Mouse (Mus musculus) gonadal fat pad, adult 2 months (tissue): ENCODE measurements around the gene Naa40. TPM values are rescaled to one million over a fixed set of nuclear protein-coding genes. Genes with fewer than 3 reads are reported as not detected.

ENCODE experiments used
- DNase-seq: peaks from one replicate; pipeline ENCODE4 v3.0.0-alpha.2; 2012; ENCODE audit warnings: low read depth
- polyA plus RNA-seq: library from polyadenylated mRNA; depleted of rRNA; stranded (reverse); fragments of >200 nt; gene quantifications from 2 replicates; pipeline ENCODE4 v1.2.3, GENCODE M21; 2012

The Naa40 gene
- polyA plus RNA-seq, 1 experiment: 29.7 TPM

GRCm38 (mm10) chr19:7214484-7214883 is 26.5 kb downstream of the Naa40 start:
- no peak for DNase-seq

DNA sequence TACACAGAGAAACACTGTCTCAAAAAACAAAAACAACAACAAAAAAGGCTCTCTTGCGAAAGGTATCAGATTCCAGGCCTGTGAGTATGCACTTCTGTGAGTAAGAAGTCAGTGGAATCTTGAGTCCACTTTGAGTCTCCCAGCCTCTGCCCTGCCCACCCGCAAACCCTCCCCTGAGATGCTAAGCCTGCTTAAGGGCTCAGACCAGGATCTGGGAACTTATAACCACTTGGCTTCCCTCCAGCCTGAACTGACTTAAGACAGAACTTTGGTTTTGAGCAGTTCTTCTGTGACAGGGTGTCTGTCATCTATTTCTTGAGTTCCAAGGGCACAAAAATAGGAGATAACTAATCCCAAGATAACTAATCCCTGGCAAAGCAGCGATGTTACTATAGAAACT is 28.0 kb downstream of the Naa40 start:
- DNase-seq: no peak

GRCm38 (mm10) chr19:7212216-7212615 is 28.8 kb downstream of the Naa40 start:
- DNase-seq: no peak

- no peak for DNase-seq
These were observed 30.9 kb downstream of the Naa40 start for GRCm38 (mm10) chr19:7209907-7210646.

- DNase-seq: no peak
These were observed 34.9 kb downstream of the Naa40 start, which contains the start of gene Otub1 for GRCm38 (mm10) chr19:7205753-7206736. Gene Otub1 (minus strand): TSS chr19:7206316.

- no peak for DNase-seq
These were observed 35.7 kb downstream of the Naa40 start for GRCm38 (mm10) chr19:7205326-7205725.

GRCm38 (mm10) chr19:7204898-7205297 is 36.1 kb downstream of the Naa40 start:
- DNase-seq: no peak

- DNase-seq: no peak
These were observed 40.6 kb downstream of the Naa40 start for GRCm38 (mm10) chr19:7200427-7200826.

GRCm38 (mm10) chr19:7199089-7199488 is 41.9 kb downstream of the Naa40 start:
- DNase-seq: no peak

- DNase-seq: no peak
These were observed 43.5 kb downstream of the Naa40 start for GRCm38 (mm10) chr19:7197445-7197844.

- no peak for DNase-seq
These were observed 44.2 kb downstream of the Naa40 start for GRCm38 (mm10) chr19:7196741-7197270.

DNA sequence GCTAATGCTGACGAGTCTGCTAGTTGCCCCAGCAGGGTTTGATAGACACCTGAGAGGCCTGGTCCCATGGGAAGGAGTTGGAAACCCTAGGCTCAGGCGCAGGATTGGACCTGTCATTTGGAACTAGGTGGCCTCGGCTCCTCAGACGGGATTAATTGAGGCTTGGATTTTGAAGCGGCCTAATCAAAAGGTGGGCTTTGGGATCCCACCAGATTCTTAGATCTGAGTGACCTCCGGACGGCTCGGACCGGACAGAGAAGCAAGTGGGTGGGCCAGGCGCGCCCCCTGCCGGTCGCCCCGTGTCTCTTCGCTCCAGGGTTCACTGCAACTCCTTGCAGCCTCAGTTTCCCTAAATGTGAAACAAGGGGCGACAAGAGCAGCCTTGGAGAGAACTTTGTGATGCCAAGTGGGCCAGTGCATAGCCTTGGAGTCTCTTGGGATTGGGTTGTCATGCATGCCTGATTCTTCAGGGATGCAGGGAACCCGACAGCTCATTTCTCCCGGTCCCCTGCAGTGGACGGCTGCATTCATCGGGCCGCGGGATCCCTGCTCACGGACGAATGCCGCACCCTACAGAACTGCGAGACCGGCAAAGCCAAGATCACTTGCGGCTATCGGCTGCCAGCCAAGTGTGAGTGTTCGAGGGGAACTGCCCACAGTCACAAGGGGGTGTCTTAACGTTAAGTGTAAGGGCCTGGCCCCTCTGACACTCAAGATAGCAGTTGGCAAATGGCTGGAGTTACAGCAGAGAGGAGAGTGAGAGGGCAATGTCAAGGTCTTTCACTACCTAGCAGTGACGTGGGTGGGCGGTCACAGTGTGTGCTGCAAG is 44.9 kb downstream of the Naa40 start:
- DNase-seq: no peak

GRCm38 (mm10) chr19:7192561-7192967 is 48.4 kb downstream of the Naa40 start:
- DNase-seq: no peak

DNA sequence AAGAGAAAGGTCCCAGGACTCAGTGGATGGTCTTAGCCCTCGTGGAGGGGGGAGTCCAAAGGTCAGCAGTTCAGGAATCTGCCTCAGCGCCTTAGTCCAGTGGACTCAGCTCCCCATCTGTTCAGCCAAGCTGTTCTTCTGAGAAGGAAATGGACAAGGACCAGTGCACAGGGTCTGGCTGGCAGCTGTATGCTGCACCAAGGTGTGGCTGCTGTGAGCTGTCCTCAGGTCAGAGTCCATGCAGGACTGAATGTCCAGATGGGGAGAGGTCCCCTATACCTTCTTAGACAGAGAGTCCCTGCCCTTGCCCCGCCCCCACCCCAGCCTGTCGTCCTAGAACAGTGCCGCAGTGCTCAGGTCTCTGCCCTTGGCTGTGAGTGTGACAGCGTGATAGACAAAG is 49.3 kb downstream of the Naa40 start:
- no peak for DNase-seq

GRCm38 (mm10) chr19:7190986-7191385 is 50.0 kb downstream of the Naa40 start:
- DNase-seq: no peak

DNA sequence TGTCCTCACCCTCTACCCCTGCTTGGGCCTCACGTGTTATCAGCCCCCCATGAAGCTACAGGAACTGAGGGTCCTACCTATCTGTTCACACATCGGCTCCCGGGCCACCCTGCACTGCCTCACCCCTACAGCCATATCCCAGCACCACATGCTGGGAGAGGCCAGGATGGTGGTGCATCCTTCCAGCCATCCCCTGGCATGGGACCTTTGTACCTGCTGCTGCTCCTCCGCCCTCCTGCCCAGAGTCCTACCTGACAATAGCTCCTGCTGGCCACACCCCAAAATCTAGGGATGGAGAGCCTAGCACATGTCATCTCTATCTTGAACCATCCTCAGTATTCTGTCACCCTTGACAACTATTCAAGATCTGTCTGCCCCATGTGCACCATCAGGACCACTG is 52.0 kb downstream of the Naa40 start:
- no peak for DNase-seq

- DNase-seq: no peak
These were observed 53.8 kb downstream of the Naa40 start for GRCm38 (mm10) chr19:7187157-7187556.

- DNase-seq: no peak
These were observed 55.2 kb downstream of the Naa40 start for GRCm38 (mm10) chr19:7185715-7186291.

GRCm38 (mm10) chr19:7185059-7185458 is 55.9 kb downstream of the Naa40 start:
- DNase-seq: no peak

DNA sequence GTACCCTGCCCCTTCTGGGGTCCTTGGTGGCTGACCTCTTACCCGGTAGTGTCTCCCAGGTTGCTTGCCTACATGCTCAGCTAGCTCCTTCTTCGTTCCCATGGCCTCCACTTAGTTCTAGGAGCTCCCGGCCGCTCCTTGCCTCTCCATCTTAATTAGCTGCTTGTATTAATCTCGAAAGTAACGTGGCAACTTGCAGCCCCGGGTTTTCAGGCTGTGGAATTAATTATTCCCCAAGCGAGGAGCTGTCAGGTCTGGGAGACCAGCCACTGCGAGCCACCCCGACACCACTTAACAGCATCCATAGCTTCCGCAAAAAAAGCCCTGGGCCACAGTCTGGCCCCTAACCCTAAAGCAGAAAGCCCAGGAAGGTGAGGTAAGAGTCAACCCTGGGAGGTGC is 57.6 kb downstream of the Naa40 start:
- no peak for DNase-seq

DNA sequence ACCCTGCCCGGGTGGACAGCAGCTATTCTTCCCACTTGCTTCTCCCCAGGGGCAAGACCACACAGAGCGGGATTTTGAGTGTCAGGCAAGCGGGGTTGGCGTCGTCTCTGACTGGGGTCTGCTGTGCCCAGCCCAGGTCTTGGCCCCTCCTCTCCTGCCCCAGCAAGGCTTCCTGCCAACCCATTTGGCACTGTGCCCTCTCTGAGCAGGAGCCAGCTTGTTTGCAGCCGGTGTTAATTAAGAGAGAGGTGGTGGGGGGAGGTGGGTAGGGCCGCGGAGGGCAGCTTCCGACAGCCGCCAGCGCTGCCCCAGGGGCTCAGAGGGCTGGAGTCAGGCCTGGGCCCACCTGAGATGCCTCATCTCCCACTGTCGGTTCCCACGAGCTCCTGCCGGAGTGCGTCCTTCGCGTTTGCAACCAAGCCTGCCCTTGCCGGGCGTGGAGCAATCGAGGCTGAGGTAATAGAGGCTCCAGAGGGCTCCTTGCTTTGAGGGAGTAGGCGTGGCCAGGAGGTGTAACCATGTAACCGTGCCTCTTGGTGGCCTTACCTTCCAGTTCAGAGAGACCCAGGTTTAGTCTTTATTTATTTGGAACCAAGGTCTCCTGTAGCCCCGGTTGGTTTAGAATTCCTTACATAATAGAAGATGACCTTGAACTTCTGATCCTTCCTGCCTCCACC is 58.6 kb downstream of the Naa40 start:
- DNase-seq: no peak
